Mouse (Mus musculus): ENCODE data around the gene Herc6.

DNA sequence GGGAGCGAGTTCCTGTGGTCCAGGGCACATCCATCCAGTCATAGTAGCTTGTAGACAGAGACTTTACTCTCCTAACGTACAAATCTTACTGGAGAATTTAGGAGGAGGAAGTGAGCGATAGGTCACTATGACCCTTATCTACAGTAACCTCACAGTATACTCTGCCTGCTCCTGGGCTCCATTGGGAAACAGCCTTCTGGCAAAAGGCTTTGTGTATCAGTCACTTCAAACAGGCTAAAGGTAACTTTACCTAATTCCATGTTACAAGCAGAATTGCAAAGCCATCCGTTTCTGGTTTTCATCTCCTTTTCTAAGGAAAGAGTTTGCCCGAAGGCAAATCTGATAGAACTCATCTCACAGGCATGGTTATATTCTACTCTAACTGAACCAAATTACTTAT lies 42.9 kb upstream of the Herc6 start:
- TF ChIP-seq CTCF (IDR thresholded peaks at IDR 0.05; ENCODE audit: low read depth) (no peak), EP300 (optimal IDR thresholded peaks at IDR 0.05) (no peak)
